Mouse (Mus musculus) ES-Bruce4 (cell line): ENCODE data around the gene Mxra8.

Experiments used
- CTCF ChIP-seq: IDR thresholded peaks from one replicate; pipeline ENCODE4 v1.8.1; 2011; ENCODE audit warnings: low read depth, low read length
- POLR2A ChIP-seq: IDR thresholded peaks from one replicate; pipeline ENCODE4 v1.8.1; 2011; ENCODE audit warnings: low read length; ENCODE audit not compliant: insufficient read depth

- no peak for TF ChIP-seq POLR2A
- TF ChIP-seq CTCF = no peak
Observed at GRCm38 (mm10) chr4:155856881-155857280, 17.4 kb downstream of the Mxra8 start.
